Mouse (Mus musculus) left cerebral cortex, postnatal 4 days (tissue): ENCODE results near the gene Atoh7. TPM values are rescaled to one million over a fixed set of nuclear protein-coding genes. Genes with fewer than 3 reads are reported as not detected.

ENCODE experiments used
- DNase-seq: peaks from one replicate; pipeline ENCODE4 v3.0.0-alpha.2; 2022
- intact Hi-C: fragments of 180-260 bp; cut with DNase I; formaldehyde crosslinking; loops from one replicate; pipeline ENCODE4 v1.15.1; 2025
- total RNA-seq, 2 experiments: library from RNA; stranded (reverse); gene quantifications; 2 replicates each; pipeline ENCODE4 v1.2.3; 2021

Gene Atoh7
- total RNA-seq, 2 experiments from 2014 or later = 1.0 to 1.3 TPM

DNA sequence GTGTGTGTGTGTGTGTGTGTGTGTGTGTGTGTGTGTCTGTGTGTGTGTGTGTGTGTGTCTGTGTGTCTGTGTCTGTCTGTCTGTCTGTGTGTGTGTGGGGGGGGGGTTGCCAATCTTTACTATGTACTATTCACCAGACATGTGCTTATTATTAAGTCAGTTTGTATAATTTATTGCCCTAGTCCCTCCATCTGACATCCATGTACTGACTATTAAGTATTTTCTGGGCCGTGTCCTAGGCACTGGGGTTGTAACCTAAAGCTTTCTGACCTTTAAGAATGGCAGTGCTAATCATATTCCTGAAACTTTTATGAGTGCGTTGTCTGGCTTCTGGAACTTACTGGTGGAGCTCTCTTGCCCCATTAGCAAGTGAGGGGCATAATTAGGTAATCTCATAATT, 2.7 kb upstream of the Atoh7 start:
- intact Hi-C loops = no loop called here
- DNase-seq = no peak

DNA sequence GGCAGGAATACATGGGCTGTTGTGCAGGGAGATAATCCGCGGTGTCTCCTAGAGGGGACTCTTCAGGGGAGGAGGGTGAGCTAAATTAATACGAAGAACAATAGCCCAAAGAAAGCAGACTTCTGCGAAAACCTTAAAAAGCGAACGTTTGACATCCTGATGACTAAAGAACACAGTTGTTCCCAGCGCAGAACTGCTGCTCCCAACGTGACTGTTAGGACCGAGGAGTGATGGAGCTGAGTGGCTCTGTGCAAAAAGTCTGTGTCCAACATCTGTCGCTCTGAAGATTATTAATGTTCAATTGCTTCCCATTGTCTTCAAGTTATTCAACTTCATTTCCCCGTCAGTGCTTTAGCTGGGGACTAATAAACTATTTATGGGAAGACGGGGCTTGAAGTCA, 1.3 kb upstream of the Atoh7 start:
- DNase-seq = no peak
- intact Hi-C loops = no loop called here

DNA sequence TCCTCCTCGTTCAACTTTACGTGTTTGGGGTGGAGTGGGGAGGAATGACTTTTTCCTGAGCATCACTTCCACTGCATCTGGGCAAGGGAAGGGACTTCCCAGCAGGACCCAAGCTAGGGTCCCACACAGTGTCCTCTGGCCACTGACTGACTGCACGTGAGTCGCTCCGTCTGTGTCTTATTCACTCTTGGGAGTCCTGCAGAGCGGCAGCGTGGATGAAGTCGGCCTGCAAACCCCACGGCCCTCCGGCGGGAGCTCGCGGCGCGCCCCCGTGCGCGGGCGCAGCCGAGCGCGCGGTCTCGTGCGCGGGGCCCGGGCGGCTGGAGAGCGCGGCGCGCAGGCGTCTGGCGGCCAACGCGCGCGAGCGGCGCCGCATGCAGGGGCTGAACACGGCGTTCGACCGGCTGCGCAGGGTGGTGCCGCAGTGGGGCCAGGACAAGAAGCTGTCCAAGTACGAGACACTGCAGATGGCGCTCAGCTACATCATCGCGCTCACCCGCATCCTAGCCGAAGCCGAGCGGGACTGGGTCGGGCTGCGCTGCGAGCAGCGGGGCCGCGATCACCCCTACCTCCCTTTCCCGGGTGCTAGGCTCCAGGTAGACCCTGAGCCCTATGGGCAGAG, 601 bp downstream of the Atoh7 start:
- intact Hi-C loops = no loop called here
- DNase-seq = peak; percentile 79

DNA sequence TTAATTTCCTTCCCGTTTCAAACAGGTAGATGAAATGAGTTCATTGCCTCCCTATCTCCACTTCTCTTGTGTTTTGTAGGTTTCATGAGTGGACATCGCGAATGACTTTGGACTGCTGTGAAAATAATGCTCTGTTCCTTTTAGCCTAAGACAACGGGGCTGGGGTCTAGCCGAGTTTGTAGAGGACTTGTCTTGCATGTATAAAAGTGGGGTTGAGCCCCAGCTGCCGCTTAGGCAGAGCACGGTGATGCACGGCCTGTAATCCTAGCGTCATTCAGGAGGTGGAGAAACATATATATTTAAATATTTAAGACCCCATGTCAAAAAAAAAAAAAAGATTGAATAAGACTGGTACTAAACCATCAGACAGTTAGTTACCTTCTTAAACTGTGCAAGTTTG, 1.2 kb downstream of the Atoh7 start:
- no peak for DNase-seq
- intact Hi-C loops = no loop called here

DNA sequence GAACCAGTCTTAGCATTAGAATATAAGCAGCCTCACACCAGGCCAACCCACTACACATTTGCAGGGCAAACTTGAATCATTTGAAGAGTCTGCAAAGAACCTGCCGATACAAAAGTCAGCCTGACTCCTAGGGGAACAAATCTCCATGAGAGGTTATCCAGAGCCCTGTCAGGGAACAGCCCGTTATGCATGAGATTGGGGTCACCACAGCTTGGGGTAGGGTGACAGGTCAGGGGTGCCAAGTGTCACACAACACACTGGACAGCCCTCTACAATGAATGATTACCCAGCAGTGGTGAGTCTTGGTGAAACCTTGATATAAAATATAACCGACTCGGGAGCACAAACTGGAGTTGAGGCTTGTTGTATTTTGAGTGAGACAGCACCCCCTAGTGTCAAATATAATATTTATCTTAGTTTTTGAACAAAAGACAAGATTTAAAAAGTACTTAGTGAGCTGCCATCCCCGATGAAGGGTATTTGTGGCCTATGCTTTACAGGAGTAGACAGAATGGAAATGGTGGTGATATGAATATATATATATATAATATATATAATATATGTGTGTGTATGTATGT, 13.7 kb downstream of the Atoh7 start:
- intact Hi-C loops = loop anchor here (10.0 kb wide), 1 partner anchor 88 kb away; the partner anchor contains the start of genes Hnrnph3 and Pbld2
- DNase-seq = no peak

DNA sequence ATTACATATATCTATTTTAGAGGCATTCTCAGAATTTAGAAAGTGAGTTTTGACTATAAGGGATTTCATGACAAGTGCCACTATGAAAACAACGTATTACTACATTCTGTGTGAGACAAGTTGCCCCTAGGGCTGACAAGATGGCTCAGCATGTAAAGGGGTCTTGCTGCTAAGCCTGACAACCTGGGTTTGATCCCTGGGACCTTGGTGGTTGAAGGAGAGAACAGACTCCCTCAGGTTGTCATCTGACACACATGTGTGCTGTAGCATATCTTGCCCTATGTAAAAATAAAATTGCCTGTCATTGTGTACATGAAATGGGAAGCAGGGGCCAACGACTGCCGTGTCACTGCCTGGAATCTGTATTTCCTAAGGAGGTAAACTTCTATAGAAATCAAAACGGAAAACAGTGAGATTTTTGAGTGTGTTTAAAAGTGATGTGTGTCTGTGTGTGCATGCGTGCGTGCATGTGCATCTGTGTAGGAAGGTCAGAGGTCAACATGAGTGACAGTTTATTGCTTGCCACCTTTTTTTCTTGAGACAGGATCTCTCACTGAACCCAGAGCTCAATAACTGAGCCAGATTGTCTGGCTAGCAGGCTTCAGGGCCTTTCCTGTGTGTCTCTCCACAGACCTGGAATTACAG, 14.4 kb downstream of the Atoh7 start:
- intact Hi-C loops = loop anchor here (10.0 kb wide), 1 partner anchor 89 kb away; the partner anchor contains the start of genes Hnrnph3 and Pbld2
- DNase-seq = no peak

DNA sequence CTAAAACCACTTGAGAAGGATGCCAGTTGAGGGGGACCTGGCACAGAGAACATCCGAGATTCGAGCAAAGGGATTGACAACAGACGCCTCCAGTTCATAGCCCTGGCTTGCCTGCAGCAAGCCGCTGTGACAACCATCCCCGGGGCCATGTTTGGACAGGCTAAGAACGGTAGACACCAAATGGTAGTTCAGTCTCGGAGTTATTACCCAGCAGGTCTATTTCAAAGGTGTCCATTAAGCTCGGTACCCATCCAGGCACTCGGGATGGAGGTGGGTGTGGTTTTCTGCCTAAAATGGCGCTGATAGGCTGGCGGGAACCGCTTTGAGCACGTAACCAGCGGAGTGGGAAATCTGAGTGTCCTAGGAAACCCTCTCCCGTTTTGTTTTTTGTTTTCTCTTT, 16.4 kb downstream of the Atoh7 start:
- no peak for DNase-seq
- intact Hi-C loops = loop anchor here (10.0 kb wide), 1 partner anchor 91 kb away; the partner anchor contains the start of genes Hnrnph3 and Pbld2

DNA sequence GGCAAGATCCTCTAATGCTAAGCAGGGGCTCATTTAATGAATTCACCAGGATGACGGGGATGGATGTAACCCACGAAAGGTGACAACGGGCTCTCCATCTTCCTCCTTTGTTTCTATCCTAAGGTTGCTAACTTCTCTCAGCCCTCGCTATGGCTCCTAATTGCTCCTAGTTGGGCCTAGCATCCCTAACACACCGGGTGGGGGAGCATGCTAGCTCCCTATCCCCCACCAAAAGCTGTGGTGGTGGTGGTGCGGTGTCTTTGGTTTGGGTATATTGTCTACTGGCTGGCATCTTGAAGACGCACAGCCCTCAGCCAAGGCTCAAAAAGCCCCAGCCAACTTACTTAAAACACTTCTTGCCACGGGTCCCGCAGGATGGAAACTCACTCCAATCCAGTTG, 16.9 kb downstream of the Atoh7 start:
- no peak for DNase-seq
- intact Hi-C loops = loop anchor here (10.0 kb wide), 1 partner anchor 92 kb away; the partner anchor contains the start of genes Hnrnph3 and Pbld2

DNA sequence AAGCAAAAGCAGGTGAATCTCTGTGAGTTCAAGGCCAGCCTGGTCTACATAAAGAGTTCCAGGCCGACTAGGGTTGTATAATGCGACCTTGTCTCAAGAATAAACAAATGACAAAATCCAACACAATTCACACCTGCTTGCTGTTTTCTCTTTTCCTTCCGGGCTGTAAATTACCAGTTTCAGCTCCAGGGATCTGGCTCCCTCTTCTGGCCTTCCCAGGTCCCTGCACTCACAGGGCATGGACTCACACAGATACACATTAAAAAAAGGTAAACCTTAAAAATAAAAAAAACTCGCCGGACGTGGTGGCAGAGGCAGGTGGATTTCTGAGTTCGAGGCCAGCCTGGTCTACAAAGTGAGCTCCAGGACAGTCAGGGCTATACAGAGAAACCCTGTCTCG, 18.1 kb downstream of the Atoh7 start:
- DNase-seq = no peak
- intact Hi-C loops = loop anchor here (10.0 kb wide), 1 partner anchor 93 kb away; the partner anchor contains the start of genes Hnrnph3 and Pbld2

DNA sequence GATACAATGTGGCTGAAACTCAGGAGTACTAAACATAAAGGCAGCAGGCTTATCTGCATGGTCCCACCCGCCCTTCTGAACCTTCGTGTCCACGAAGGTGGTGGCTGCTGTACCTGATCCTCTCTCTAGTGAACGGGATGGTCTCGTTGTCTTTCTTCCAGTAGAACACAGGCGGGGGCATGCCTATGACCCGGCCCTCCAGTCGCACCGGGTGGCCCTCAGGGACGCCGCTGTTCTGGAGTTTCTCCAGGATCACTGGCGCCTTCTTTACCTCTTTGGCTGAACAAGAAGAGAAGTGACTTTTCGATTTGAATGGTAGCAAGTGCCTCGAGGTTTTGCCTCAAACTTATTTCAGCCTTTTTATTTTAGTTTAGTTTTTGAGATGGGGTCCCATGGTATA, 20.5 kb downstream of the Atoh7 start:
- intact Hi-C loops = loop anchor here (10.0 kb wide), 1 partner anchor 95 kb away; the partner anchor contains the start of genes Hnrnph3 and Pbld2
- DNase-seq = no peak

DNA sequence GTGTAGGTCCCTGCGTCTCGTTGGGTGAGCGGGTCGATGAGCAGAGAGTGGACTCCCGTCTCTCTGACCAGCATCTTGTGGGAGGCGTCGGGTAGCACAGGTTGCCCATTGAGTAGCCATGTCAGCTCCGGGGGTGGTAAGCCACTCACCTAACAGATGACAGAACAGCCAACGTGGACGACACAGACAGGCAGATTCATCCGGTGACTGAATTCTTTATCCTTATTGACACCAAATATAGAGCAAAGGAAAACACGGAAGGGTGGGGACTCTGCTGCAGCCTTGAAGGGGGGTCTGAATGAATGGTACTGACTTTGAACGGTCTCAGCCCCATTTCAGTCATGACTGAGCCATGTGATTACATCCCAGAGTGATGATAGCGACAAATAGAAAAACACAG, 22.5 kb downstream of the Atoh7 start:
- DNase-seq = no peak
- intact Hi-C loops = no loop called here

DNA sequence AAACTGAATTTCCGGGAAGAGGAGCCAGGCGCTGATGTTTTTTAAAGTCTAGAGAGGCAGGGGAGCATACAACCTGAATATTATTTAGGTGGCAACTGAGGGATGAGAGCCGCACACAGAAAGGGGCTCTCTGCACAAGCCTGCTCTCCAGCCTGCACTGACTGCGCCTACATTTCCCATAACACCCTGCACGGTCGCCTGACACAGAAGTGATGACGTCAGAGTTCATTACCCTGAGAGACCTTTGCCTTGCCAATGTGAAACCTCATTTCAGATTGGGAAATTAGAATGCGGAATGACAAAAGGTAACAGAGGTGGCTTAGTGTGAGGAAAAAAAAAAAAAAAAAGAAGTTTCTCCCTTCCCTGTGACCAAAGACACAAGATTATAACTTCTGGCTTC, 23.1 kb downstream of the Atoh7 start:
- DNase-seq = peak; percentile 38
- intact Hi-C loops = no loop called here

DNA sequence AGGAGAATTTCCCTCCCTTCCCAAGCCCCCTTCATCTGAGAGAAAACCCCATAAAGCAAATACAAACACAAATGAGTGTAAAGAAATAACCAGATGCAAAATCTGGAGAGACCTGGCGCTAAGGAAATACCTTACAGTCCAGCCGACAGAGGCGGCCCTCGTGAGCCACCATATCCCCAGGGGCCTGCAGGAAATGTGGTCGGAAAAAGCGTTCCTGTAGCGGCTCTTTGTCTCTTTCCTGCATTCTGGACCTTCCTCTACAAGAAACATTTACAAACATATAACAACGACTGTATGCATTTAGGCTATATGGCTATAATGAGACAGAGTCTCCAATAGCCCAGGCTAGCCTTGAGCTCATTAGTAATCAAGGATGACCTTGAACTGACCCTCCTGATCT, 23.7 kb downstream of the Atoh7 start:
- DNase-seq = no peak
- intact Hi-C loops = no loop called here

DNA sequence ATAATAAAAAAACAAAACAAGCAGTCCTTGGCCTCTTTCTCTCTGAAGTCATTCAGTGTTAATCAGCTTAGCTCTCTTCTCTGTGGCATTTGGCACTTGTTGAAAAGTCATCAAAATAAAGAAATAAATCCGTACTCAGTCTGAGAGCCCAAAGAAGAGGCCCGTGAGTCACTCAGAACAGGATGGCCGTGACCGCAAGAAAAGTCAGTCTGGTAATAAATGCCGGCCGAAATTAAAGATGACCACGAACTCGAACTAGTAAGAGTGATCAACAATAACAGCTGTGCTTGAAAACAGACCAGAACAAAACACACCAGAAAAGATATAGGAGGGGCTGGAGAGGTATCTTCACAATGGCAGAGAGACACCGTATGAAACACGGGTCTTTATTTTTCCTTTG, 24.6 kb downstream of the Atoh7 start:
- DNase-seq = no peak
- intact Hi-C loops = no loop called here

DNA sequence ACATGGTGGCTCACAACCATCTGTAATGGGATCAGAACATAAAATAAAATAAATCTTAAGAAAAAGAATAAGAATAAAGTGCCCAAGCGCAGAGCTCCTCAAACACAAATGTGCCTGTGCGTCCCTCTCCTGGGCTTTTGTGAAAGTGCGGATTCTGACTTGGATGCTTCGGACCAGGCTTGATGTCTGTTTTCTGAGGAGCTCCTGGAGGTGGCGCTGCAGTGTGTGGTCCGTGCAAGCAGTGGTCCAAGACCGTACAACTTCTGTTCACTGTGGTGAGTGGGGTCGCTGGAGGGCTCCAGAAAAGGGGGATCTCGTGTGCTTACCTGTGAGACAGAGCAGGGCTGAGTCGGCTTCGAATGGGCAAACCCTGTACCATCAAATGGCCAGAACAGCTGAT, 25.9 kb downstream of the Atoh7 start:
- intact Hi-C loops = no loop called here
- no peak for DNase-seq

DNA sequence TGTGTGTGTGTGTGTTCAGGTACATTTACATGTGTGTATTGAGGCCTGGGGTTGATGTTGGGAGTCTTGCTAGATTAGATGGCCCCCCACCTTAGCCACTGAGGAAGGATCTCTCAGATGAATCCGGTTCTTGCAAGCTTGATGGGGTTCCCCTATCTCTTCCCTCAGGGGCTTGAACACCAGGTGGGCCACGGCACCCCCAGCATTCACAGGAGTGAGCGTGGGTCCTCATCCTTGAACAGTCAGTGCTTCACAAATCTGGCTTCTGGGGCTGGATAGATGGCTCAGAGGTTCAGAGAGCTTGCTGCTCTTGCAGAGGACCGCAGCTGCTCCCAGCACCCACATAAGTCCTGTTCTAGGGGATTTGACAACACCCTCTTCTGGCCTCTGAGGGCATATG, 26.7 kb downstream of the Atoh7 start:
- intact Hi-C loops = no loop called here
- no peak for DNase-seq

DNA sequence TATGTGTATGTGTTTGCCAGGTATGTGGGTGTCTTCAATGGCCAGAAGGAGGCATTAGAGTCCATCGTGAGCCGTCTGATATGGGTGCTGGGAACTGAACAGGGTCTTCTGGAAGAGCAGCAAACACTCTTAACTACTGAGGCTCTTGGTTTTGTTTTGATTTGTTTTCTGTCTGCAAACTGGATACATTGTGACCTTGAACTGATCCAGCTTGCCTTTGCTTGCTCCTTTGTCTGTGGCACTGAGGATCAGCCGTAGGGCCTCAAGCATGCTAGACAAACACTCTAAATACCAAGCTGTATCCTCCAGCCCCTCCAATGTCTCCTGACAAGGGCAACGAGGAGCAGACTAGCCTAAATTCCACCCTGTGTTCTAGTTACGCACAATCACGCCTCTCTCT, 27.7 kb downstream of the Atoh7 start:
- intact Hi-C loops = no loop called here
- no peak for DNase-seq

DNA sequence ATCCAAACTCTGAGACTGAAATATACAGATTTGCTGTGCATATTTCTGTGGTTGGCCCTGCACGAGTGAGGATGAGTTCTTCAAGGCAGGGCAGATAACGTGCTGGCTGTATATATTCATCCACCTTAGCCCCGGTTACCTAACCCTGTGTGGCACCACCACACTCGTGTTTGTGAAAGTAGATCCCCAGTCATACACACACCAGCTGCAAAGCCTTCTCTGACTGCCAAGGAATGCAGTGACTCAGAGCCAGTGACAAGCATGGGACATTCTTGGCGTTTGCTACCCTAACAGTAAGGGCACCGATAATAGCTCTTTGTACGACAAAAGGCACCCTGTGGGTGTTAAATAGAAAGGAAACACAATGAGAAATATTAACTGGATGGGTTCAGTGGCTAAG, 28.8 kb downstream of the Atoh7 start:
- intact Hi-C loops = no loop called here
- DNase-seq = no peak

DNA sequence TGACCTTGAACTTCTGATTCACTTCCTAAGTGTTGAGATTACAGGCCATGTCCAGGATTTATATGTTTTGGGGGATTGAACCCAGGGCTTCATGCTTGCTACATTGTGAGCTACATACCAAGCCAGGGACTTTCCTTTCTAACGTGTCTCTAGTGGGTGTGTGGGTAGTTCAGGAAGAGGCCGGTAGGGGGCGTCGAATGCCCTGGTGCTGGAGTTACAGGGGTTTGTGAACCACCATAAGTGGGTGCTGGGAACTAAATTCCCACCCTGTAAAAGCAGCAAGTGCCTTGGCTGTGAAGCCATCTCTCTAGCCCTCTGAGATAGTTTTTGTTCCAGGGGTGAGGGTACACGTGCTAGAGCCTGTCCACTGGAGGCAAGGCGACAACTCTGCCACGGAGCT, 31.0 kb downstream of the Atoh7 start:
- DNase-seq = no peak
- intact Hi-C loops = no loop called here

DNA sequence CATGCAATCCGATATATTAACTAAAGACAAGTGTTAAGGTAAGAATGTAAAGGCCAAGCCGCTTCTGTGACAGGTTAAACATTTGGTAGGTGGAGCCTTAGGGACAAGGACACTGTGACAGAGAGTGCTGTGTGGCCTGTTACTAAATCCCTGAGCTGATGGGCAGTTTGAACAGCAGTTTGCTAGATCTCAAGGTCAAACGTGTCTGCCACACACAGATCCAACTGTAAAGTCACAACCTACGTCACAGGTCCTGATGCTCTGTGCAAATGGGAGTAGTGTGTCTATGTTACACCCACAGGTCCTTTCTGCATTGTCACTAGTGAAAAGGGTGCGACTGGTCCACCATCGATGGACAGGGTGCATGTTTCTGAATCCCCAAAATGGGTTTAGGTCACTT, 32.9 kb downstream of the Atoh7 start:
- intact Hi-C loops = no loop called here
- no peak for DNase-seq

DNA sequence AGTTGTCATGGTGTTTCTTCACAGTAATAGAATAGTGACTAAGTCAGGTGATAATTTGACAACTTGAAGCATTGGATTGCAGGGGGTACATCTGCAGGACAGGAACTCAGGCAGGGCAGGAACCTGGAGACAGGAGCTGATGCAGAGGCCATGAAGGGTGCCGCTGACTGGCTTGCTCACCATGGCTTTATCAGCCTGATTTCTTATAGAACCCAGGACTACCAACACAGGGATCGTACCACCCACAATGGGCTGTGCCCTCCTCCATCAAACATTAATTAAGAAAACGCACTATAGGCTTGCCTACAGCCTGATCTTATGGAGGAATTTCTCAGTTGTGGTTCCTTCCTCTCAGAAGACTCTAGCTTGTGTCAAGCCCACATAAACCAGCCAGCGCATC, 33.9 kb downstream of the Atoh7 start:
- intact Hi-C loops = no loop called here
- no peak for DNase-seq

DNA sequence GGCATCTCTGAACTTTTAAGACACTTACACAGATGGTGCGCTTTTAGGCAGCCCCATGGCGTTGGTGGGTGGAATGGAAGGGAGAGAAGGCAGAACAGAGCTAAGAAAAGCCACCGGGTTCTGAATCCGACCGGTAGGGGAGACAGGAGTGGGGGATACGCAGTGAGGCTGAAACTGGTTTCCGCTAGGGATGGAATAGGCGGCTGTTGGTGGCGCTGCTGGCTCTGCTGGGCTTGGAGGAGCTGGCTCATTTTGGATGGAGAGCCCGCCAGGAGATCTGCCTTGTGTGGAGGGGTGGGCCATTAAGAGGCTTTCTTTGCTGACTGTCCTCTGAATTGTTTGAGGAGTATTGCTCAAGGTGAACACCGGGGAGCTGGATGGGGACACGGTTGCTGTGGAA, 36.2 kb downstream of the Atoh7 start:
- intact Hi-C loops = no loop called here
- DNase-seq = no peak
